Mouse (Mus musculus): ENCODE results near the gene Sprr2a3. TPM values are rescaled to one million over a fixed set of nuclear protein-coding genes. Genes with fewer than 3 reads are reported as not detected.
"Not testable (repeated sequence)": the region's sequence is repeated elsewhere in the genome, so short reads cannot be mapped to it uniquely, and the experiment has no call there.

Sprr2a3 gene
- polyA plus RNA-seq (2012; rRNA removed), result 7.0 and 8.8 TPM in 2 replicates

DNA sequence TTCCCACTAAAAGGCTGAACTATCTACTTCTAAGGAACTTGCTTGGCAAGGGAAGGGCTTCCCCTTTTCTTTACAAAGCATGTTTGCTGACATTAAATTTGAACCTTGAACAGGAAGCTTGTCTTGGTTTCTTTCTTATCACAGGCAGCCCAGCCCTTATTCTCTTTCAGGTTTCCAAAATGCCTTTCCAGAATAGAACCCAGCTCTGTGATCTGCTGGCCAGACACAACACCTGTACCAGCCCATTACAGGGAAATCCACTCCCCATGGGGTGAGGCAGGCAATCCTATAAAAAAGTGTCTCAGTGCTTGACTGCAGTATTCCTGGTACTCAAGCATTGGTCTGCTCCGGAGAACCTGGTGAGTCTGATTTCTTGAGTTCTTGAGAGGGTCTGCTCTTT is at the start of gene Sprr2a3:
TSS of gene Sprr2a3 (plus strand) at position 317 of the 400 bp plus-strand sequence.
- not testable (repeated sequence) for H3K36me3 ChIP-seq (ENCODE audit: control insufficient read depth, insufficient read depth, low read length); H3K27me3 ChIP-seq (ENCODE audit: control insufficient read depth, insufficient read depth, low read length); H3K27ac ChIP-seq (ENCODE audit: control insufficient read depth, insufficient read depth, low read length); H3K4me1 ChIP-seq (replicated peaks; ENCODE audit: control insufficient read depth, insufficient read depth, low read length); H3K4me3 ChIP-seq (ENCODE audit: control insufficient read depth, insufficient read depth, low read length); DNase-seq
- WGBS, result 96% methylated on average over 1 of the region's 1 CpGs

DNA sequence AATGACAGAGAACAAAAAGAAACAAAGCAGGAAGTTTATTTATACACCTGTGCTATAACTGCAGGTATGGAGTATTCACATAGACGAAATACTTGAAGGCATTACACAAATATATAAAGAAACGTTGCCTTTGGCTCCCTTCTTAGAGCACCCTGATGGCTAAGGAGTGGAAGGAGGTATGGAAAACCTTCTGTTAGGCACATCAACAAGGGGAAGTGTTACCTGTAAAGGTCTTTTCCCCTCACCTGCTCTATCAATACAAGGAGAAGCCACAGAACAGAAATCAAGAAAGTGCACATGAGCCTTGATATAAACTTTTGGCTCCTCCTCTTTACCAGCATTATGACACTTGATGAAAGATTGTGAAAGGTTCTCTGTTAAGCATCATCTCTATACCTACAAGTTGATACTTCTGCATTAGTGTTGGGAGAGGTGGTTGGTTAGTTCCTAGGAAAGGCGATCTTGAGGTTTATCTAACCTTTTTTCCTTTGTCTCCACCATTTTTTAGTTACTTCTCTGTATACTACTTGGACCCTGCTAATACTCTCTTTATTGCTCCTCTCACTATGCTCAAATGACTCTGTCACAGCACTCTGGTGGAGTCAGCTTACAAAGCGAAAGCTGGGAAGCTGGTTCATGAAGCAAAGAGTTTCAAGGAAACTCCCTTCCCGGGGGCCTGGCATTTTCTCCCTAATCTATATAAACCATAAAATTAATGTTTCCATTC is 48.6 kb upstream of the Sprr2a3 start:
- WGBS, result no CpG with 5 or more reads among the region's 5 CpGs
- not testable (repeated sequence) for H3K4me3 ChIP-seq (ENCODE audit: control insufficient read depth, insufficient read depth, low read length); H3K27me3 ChIP-seq (ENCODE audit: control insufficient read depth, insufficient read depth, low read length); H3K4me1 ChIP-seq (replicated peaks; ENCODE audit: control insufficient read depth, insufficient read depth, low read length); H3K36me3 ChIP-seq (ENCODE audit: control insufficient read depth, insufficient read depth, low read length); DNase-seq; H3K27ac ChIP-seq (ENCODE audit: control insufficient read depth, insufficient read depth, low read length)

DNA sequence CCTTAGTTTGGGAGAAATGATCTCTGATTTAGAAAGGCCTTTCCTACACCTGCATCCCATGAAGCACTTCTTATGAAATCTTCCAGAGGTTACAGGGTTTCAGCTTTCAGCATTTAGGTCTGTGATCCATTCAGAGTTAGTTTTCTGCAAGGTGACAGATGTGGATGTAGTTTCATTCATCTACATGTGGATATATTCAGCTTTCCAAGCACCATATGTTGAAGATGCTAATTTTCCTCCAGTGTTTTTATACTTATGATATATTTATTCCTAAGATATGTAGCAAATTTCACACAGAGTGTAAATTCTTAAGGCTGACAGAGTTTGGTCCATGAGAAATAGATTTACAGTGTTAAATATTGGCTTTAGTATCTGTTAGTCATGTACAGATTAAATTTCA is 46.5 kb upstream of the Sprr2a3 start:
- not testable (repeated sequence) for H3K36me3 ChIP-seq (ENCODE audit: control insufficient read depth, insufficient read depth, low read length); H3K4me3 ChIP-seq (ENCODE audit: control insufficient read depth, insufficient read depth, low read length); H3K27me3 ChIP-seq (ENCODE audit: control insufficient read depth, insufficient read depth, low read length); DNase-seq; H3K27ac ChIP-seq (ENCODE audit: control insufficient read depth, insufficient read depth, low read length); H3K4me1 ChIP-seq (replicated peaks; ENCODE audit: control insufficient read depth, insufficient read depth, low read length)

DNA sequence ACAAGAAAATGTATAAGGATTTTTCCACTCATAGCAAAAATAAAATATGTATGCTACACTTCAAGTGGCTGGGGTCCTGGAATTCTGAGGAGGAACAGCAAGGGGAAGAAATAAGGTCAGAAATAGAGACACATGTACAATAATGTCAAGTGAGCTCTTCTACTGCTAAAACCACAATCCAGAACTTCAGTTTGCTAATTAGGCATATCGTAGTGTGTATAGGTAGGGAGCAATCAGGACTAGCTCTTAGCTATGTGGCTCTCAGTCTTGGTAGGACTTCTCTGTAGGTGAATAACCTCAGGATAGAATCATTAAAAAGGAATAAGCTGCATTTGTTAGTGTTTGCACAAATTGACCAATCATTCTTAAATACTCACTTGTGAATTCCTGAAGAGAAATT is 46.0 kb upstream of the Sprr2a3 start:
- DNase-seq; H3K27ac ChIP-seq (ENCODE audit: control insufficient read depth, insufficient read depth, low read length); H3K4me1 ChIP-seq (replicated peaks; ENCODE audit: control insufficient read depth, insufficient read depth, low read length); H3K4me3 ChIP-seq (ENCODE audit: control insufficient read depth, insufficient read depth, low read length); H3K27me3 ChIP-seq (ENCODE audit: control insufficient read depth, insufficient read depth, low read length); H3K36me3 ChIP-seq (ENCODE audit: control insufficient read depth, insufficient read depth, low read length): not testable (repeated sequence)
- WGBS, result no CpG with 5 or more reads among the region's 1 CpGs

DNA sequence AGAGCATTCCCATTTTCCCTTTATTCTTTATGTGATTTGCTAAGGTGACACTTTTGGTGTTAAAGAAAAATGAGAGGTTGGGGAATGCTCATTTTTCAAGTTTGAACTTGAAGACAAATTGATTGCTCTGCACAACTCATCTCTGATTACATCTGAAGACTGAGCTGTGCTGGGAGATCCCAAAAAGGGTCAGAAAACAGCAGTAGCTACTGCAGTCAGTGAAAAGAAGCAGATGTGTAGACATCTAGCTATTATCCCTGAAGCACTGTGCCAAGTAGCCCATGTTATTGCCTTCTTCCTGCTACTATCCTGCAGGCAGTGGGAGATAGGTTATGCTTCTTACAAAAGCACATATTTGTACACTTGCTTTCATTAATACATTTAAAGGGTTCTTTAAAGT is 40.4 kb upstream of the Sprr2a3 start:
- not testable (repeated sequence) for H3K36me3 ChIP-seq (ENCODE audit: control insufficient read depth, insufficient read depth, low read length); DNase-seq

DNA sequence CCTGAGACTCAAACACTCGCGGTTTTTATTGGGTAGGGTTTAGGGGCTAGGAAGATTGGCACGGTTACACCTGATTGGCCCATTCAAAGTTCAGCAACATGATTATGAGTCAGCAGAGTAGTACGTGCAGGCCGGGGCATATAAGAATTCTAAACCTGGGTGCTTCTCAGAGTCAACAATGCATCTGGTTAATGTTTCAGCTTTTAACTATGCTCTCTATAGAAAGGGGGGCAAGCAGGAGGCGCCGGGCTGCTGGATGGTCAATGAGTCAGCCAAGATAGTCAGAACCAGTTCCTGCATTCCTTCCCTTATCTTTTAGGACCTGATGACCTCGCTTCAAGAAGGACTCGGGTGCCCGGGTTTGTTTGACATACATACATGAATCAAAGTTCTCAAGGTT is 39.0 kb upstream of the Sprr2a3 start:
- no CpG with 5 or more reads among the region's 10 CpGs for WGBS
- DNase-seq, result not testable (repeated sequence)

More for the DNA sequence above, 40.4 kb upstream of the Sprr2a3 start:
- H3K4me3 ChIP-seq (ENCODE audit: control insufficient read depth, insufficient read depth, low read length); H3K27me3 ChIP-seq (ENCODE audit: control insufficient read depth, insufficient read depth, low read length); H3K27ac ChIP-seq (ENCODE audit: control insufficient read depth, insufficient read depth, low read length); H3K4me1 ChIP-seq (replicated peaks; ENCODE audit: control insufficient read depth, insufficient read depth, low read length): not testable (repeated sequence)

DNA sequence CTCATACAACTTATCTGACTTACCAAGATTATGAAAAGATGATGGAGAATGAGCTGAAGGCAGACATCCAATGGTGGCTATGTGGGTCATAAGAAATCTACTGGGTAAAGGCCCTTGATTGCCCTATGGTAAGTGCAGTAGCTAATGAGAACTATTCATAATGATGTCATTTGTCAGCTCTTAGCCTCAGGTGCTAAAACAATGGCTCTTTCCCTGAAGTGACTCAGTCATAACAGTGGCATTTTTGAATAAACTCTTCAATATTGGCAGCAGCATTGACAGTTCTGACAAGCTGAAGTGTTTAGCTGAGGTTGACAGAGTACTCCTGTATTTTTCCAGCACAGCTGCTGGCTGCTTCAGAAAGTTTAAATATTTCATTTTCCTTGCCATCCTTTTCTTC is 36.7 kb upstream of the Sprr2a3 start:
- not testable (repeated sequence) for H3K27me3 ChIP-seq (ENCODE audit: control insufficient read depth, insufficient read depth, low read length); H3K4me3 ChIP-seq (ENCODE audit: control insufficient read depth, insufficient read depth, low read length); H3K36me3 ChIP-seq (ENCODE audit: control insufficient read depth, insufficient read depth, low read length); DNase-seq; H3K4me1 ChIP-seq (replicated peaks; ENCODE audit: control insufficient read depth, insufficient read depth, low read length); H3K27ac ChIP-seq (ENCODE audit: control insufficient read depth, insufficient read depth, low read length)

More for the DNA sequence above, 39.0 kb upstream of the Sprr2a3 start:
- not testable (repeated sequence) for H3K4me3 ChIP-seq (ENCODE audit: control insufficient read depth, insufficient read depth, low read length); H3K27me3 ChIP-seq (ENCODE audit: control insufficient read depth, insufficient read depth, low read length); H3K4me1 ChIP-seq (replicated peaks; ENCODE audit: control insufficient read depth, insufficient read depth, low read length); H3K27ac ChIP-seq (ENCODE audit: control insufficient read depth, insufficient read depth, low read length); H3K36me3 ChIP-seq (ENCODE audit: control insufficient read depth, insufficient read depth, low read length)

DNA sequence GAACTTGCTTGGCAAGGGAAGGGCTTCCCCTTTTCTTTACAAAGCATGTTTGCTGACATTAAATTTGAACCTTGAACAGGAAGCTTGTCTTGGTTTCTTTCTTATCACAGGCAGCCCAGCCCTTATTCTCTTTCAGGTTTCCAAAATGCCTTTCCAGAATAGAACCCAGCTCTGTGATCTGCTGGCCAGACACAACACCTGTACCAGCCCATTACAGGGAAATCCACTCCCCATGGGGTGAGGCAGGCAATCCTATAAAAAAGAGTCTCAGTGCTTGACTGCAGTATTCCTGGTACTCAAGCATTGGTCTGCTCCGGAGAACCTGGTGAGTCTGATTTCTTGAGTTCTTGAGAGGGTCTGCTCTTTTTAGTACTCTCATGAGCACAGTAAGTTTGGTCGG is 34.8 kb upstream of the Sprr2a3 start:
- not testable (repeated sequence) for H3K27ac ChIP-seq (ENCODE audit: control insufficient read depth, insufficient read depth, low read length); H3K4me1 ChIP-seq (replicated peaks; ENCODE audit: control insufficient read depth, insufficient read depth, low read length); H3K36me3 ChIP-seq (ENCODE audit: control insufficient read depth, insufficient read depth, low read length); DNase-seq; H3K27me3 ChIP-seq (ENCODE audit: control insufficient read depth, insufficient read depth, low read length); H3K4me3 ChIP-seq (ENCODE audit: control insufficient read depth, insufficient read depth, low read length)
- 98% methylated on average over 1 of the region's 2 CpGs for WGBS

DNA sequence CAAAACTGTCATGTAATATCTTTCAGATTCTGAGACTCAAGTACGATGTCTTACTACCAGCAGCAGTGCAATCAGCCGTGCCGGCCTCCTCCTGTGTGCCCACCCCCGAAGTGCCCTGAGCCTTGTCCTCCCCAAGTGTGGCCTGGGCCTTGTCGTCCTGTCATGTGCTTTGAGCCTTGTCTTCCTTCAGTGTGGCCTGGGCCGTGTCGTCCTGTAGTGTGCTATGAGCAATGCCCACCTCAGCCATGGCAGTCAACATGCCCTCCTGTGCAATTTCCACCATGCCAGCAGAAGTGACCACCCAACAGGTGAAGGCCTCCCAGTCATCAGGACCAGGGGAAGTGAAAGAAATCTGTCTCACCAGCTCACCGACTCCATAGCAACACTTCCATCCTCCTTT is 31.4 kb upstream of the Sprr2a3 start:
- H3K27me3 ChIP-seq (ENCODE audit: control insufficient read depth, insufficient read depth, low read length); H3K4me3 ChIP-seq (ENCODE audit: control insufficient read depth, insufficient read depth, low read length); H3K27ac ChIP-seq (ENCODE audit: control insufficient read depth, insufficient read depth, low read length); H3K36me3 ChIP-seq (ENCODE audit: control insufficient read depth, insufficient read depth, low read length); H3K4me1 ChIP-seq (replicated peaks; ENCODE audit: control insufficient read depth, insufficient read depth, low read length); DNase-seq: not testable (repeated sequence)
- WGBS, result no CpG with 5 or more reads among the region's 8 CpGs

DNA sequence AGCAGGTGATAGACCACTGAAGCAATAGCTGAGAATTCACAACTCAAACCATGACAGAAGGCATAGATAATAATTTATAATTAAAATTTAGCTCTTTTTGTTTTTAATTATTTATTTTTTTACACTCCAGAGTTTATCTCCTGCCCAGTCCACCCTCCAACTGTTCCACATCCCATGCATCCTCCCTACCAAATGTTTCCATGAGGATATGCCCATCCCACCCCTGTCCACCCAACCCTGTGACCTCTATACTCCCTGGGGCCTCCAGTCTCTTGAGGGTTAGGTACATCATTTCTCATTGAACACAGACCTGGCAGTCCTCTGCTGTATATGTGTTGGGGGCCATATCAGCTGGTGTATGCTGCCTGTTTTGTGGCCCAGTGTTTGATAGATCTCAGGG is 26.7 kb upstream of the Sprr2a3 start:
- H3K27me3 ChIP-seq (ENCODE audit: control insufficient read depth, insufficient read depth, low read length); H3K36me3 ChIP-seq (ENCODE audit: control insufficient read depth, insufficient read depth, low read length); DNase-seq; H3K4me3 ChIP-seq (ENCODE audit: control insufficient read depth, insufficient read depth, low read length); H3K27ac ChIP-seq (ENCODE audit: control insufficient read depth, insufficient read depth, low read length); H3K4me1 ChIP-seq (replicated peaks; ENCODE audit: control insufficient read depth, insufficient read depth, low read length): not testable (repeated sequence)

DNA sequence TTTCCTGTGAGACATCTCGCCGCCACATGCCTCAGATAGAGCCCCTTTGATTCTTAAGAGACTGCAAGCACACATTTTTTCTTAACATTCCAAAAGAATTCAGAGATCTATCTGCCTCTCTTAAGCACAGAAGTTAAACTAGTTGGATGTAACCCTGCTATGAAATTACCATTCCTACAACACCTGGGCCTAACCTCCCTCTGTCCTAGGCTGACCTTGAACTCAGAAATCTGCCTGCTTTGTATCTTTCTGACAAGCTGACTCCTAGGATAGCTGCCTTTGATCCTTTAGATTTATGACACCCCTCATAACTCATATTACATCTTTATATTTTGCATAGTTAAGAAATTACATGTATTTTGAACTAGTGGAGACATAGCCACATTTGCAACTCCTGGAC is 21.8 kb upstream of the Sprr2a3 start:
- no CpG with 5 or more reads among the region's 2 CpGs for WGBS

More for the DNA sequence above, 21.8 kb upstream of the Sprr2a3 start:
- not testable (repeated sequence) for DNase-seq; H3K27ac ChIP-seq (ENCODE audit: control insufficient read depth, insufficient read depth, low read length); H3K27me3 ChIP-seq (ENCODE audit: control insufficient read depth, insufficient read depth, low read length); H3K4me1 ChIP-seq (replicated peaks; ENCODE audit: control insufficient read depth, insufficient read depth, low read length); H3K36me3 ChIP-seq (ENCODE audit: control insufficient read depth, insufficient read depth, low read length); H3K4me3 ChIP-seq (ENCODE audit: control insufficient read depth, insufficient read depth, low read length)
